Mouse (Mus musculus) embryonic facial prominence, embryonic 13.5 days (tissue): ENCODE results near the gene Ugt2b1. TPM values are rescaled to one million over a fixed set of nuclear protein-coding genes. Genes with fewer than 3 reads are reported as not detected.
"Not testable (repeated sequence)": the region's sequence is repeated elsewhere in the genome, so short reads cannot be mapped to it uniquely, and the experiment has no call there.

Experiments
- ATAC-seq: fragments of 200-750 bp; cut with Nextera tagmentation; 2 replicates; pipeline ENCODE4 v1.8.0; 2017; ENCODE audit warnings: low read depth; ENCODE audit not compliant: insufficient number of reproducible peaks, insufficient read depth, low FRiP score, low TSS enrichment
- H3K27ac ChIP-seq: fragments of 300-500 bp; sonication (generic); 2 replicates; pipeline ENCODE4 v1.5.1; 2015; ENCODE audit warnings: moderate library complexity, mild to moderate bottlenecking, inconsistent platforms
- H3K27me3 ChIP-seq: fragments of 300-500 bp; sonication (generic); 2 replicates; pipeline ENCODE4 v1.6.1; 2015; ENCODE audit warnings: mild to moderate bottlenecking, inconsistent platforms
- H3K36me3 ChIP-seq: fragments of 300-500 bp; sonication (generic); 2 replicates; pipeline ENCODE4 v1.6.1; 2015; ENCODE audit warnings: mild to moderate bottlenecking, inconsistent platforms
- H3K4me1 ChIP-seq: fragments of 300-500 bp; sonication (generic); 2 replicates; pipeline ENCODE4 v1.6.1; 2015; ENCODE audit warnings: inconsistent platforms
- H3K4me2 ChIP-seq: fragments of 300-500 bp; sonication (generic); 2 replicates; pipeline ENCODE4 v1.6.1; 2015; ENCODE audit warnings: moderate library complexity, mild to moderate bottlenecking, inconsistent platforms
- H3K4me3 ChIP-seq: fragments of 300-500 bp; sonication (generic); 2 replicates; pipeline ENCODE4 v1.5.1; 2015; ENCODE audit warnings: mild to moderate bottlenecking, inconsistent platforms
- H3K9ac ChIP-seq: fragments of 300-500 bp; sonication (generic); 2 replicates; pipeline ENCODE4 v1.6.1; 2015; ENCODE audit warnings: mild to moderate bottlenecking, inconsistent platforms
- H3K9me3 ChIP-seq: fragments of 300-500 bp; sonication (generic); 2 replicates; pipeline ENCODE4 v1.6.1; 2016; ENCODE audit warnings: inconsistent platforms
- WGBS: fragments of 180-500 bp; shearing (Covaris S2); methylation state at CpG from one replicate; pipeline ENCODE4 v1.1.7; 2015; ENCODE audit warnings: mixed read lengths; 5-methylcytosine and 5-hydroxymethylcytosine counted together
- polyA plus RNA-seq: library from polyadenylated mRNA; unstranded; fragments of >200 nt; fragmentation: Nextera tagmentation; extraction: Ambion mirVana; gene quantifications from 2 replicates; pipeline ENCODE4 v1.2.1, GENCODE M21; 2015

Ugt2b1 gene
- not detected in 2 replicates for polyA plus RNA-seq

DNA sequence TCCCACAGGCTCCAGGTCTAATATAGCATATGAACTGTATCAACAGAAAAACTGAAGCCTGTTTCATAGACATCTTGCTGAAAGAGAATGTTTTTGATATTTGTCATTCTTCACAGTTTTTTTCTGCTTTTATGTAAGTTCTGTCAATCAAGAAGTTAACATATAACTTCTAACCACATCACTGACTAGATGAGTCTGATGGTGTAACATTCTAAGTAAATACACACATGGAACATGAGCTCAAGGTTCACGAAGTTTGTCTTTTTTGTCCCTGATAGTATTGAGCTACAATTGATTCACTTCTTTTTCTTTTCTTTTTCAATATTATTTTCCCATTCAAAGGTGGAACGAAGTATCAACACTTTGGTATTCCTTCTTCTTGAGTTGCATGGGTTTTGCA lies at the start of gene Ugt2b1:
Gene Ugt2b1 (minus strand): TSS at position 105 of the 400 bp plus-strand sequence.
- Histone ChIP-seq H3K9me3 (no peaks in the 10 kb centered on the region), H3K4me1 (no peaks in the 10 kb centered on the region), H3K4me2 (no peak within 1 kb of the TSS), H3K4me3 (no peak within 1 kb of the TSS), H3K9ac (no peak within 1 kb of the TSS), H3K27me3 (no peaks in the 10 kb centered on the region), H3K36me3 (no peaks in the 10 kb centered on the region), H3K27ac (no peak within 1 kb of the TSS)
- no peak for ATAC-seq
- WGBS: 76% methylated on average over 2 of the region's 2 CpGs

DNA sequence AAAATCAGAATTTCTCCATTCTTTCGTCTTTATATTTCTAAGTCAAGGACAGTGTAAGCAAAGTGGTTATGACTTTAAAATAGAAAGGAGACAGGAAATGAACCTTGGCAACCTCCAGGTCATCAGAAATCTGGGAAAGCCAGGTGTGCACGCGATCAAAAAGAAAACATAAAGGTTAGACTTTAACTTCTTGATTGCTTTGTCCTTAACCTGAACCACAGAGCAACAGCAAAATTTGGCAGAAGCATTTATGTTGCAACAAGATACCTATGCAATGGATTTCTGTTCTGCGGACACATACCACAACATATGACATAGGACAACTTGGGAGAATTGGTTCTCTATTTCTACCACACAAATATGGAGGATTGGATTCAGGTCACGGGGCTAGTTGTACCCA lies 40.9 kb upstream of the Ugt2b1 start:
- H3K4me2 ChIP-seq, H3K27ac ChIP-seq, H3K4me3 ChIP-seq, H3K4me1 ChIP-seq, H3K27me3 ChIP-seq, H3K36me3 ChIP-seq, ATAC-seq, H3K9me3 ChIP-seq, H3K9ac ChIP-seq: not testable (repeated sequence)
- WGBS: 81% methylated on average over 5 of the region's 5 CpGs

- H3K4me2 ChIP-seq, H3K9me3 ChIP-seq: not testable (repeated sequence)
Measured at GRCm38 (mm10) chr5:86962849-86963248, 36.5 kb upstream of the Ugt2b1 start.

DNA sequence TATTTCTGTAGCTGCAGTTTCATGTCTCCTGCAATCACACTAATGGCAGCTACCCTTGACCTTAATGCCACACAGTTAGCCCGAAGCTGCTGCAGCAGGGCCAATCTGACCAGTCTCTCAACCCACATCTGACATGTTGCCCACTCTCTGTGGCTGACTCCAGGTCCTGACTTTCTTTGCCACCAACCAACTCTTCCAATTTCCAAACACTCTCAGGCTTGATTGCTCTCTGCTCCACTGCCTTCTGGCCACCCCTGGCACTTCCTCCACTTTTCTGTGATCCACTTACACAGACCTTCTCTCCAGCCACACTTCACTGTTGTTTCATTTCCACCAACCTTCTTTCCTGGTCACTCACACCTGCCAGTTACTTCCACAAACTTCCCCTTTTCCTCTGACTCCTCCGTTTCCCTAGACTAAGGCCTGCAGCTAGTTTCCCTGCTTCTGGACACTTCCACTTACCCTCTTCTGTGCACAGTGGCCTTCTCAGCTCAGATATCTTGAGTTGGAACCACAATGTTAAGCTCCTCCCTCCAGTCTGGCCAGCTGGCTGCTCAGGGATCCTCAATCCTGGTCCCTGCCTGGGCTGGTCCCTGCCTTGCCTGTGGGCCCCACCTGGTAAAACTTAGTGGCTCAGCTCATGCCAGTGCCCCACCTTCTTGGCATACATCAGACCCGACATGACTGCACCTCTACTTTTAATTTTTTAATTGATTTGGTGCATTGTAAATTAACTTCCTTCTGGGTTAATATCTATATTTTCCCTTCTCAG lies 35.4 kb upstream of the Ugt2b1 start:
- Histone ChIP-seq H3K9ac (no peak overlapping the region), H3K4me2 (no peak overlapping the region)
- 79% methylated on average over 3 of the region's 3 CpGs for WGBS

More at GRCm38 (mm10) chr5:86962849-86963248, 36.5 kb upstream of the Ugt2b1 start:
- 93% methylated on average over 1 of the region's 1 CpGs for WGBS
- H3K4me3 ChIP-seq, H3K36me3 ChIP-seq, H3K4me1 ChIP-seq, H3K27me3 ChIP-seq, H3K9ac ChIP-seq, ATAC-seq, H3K27ac ChIP-seq: not testable (repeated sequence)

DNA sequence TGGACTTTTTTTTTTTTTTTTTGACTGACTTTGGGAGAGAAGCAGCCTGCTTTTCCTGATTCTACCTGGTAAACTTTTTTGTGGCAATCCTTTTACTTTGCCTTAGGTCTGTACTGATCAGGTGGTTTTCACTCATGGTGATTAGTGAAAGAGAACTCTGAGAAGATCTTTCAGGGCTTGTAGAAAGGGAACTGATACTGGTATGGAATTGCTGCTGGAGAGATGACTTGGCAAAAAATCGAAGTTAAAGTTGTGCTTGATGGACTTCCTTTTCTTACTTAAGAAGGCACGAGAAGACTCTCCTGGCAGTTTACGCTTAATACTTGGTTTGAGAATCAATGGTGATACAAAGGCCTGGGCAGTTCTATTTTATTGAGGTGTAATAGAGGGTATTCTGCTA lies 34.2 kb upstream of the Ugt2b1 start:
- H3K27me3 ChIP-seq: no peaks in the 10 kb centered on the region
- WGBS: 83% methylated on average over 3 of the region's 3 CpGs
- no peak overlapping the region for H3K9ac ChIP-seq
- no peaks in the 10 kb centered on the region for H3K4me1 ChIP-seq
- no peak overlapping the region for H3K27ac ChIP-seq
- H3K4me3 ChIP-seq: no peak overlapping the region
- no peaks in the 10 kb centered on the region for H3K9me3 ChIP-seq
- H3K36me3 ChIP-seq: no peaks in the 10 kb centered on the region
- H3K4me2 ChIP-seq: no peak overlapping the region
- ATAC-seq: no peak

More for the DNA sequence above, 35.4 kb upstream of the Ugt2b1 start:
- H3K27ac ChIP-seq: no peak overlapping the region
- H3K9me3 ChIP-seq: no peaks in the 10 kb centered on the region
- H3K27me3 ChIP-seq: no peaks in the 10 kb centered on the region
- H3K4me1 ChIP-seq: no peaks in the 10 kb centered on the region
- H3K4me3 ChIP-seq: no peak overlapping the region
- H3K36me3 ChIP-seq: no peaks in the 10 kb centered on the region
- ATAC-seq: no peak

DNA sequence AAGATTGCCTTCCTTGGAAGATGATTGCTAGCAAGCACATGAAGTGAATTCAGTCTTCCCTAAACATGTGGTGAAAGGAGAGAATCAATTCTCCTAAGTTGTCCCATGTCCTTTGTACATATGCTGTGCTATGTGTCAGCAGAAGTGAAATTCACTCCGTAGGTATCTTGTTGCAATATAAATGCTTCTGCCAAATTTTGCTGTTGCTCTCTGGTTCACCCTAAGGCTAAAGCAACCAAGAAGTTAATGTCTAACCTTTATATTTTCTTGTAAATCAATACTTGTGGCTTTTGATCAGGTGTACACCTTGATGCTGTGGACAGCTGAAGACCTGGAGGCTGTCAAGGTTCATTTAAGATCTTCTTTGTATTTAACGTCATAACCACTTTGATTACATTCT lies 15.8 kb upstream of the Ugt2b1 start:
- 69% methylated on average over 2 of the region's 2 CpGs for WGBS
- H3K36me3 ChIP-seq: no peaks in the 10 kb centered on the region
- no peaks in the 10 kb centered on the region for H3K27me3 ChIP-seq
- no peaks in the 10 kb centered on the region for H3K4me1 ChIP-seq
- H3K9me3 ChIP-seq: 0 out of 2 replicates have a peak, but pooled peaks cover 3% of the 10 kb centered on the region
- ATAC-seq: no peak
- H3K9ac ChIP-seq: no peak overlapping the region
- H3K27ac ChIP-seq: no peak overlapping the region
- H3K4me2 ChIP-seq: no peak overlapping the region
- no peak overlapping the region for H3K4me3 ChIP-seq

- Histone ChIP-seq H3K4me3 (no peak overlapping the region), H3K27me3 (no peaks in the 10 kb centered on the region), H3K9me3 (no peaks in the 10 kb centered on the region), H3K4me1 (no peaks in the 10 kb centered on the region), H3K4me2 (no peak overlapping the region), H3K36me3 (no peaks in the 10 kb centered on the region), H3K27ac (no peak overlapping the region), H3K9ac (no peak overlapping the region)
- 61% methylated on average over 3 of the region's 3 CpGs for WGBS
- ATAC-seq: no peak
Measured at GRCm38 (mm10) chr5:86920661-86921233, 5.6 kb downstream of the Ugt2b1 start.

GRCm38 (mm10) chr5:86911357-86912099 lies 14.8 kb downstream of the Ugt2b1 start:
- Histone ChIP-seq H3K27ac (no peak overlapping the region), H3K4me2 (no peak overlapping the region), H3K4me1 (no peaks in the 10 kb centered on the region), H3K27me3 (no peaks in the 10 kb centered on the region), H3K9ac (no peak overlapping the region), H3K36me3 (no peaks in the 10 kb centered on the region), H3K9me3 (no peaks in the 10 kb centered on the region), H3K4me3 (no peak overlapping the region)
- ATAC-seq: no peak
- 74% methylated on average over 3 of the region's 3 CpGs for WGBS

DNA sequence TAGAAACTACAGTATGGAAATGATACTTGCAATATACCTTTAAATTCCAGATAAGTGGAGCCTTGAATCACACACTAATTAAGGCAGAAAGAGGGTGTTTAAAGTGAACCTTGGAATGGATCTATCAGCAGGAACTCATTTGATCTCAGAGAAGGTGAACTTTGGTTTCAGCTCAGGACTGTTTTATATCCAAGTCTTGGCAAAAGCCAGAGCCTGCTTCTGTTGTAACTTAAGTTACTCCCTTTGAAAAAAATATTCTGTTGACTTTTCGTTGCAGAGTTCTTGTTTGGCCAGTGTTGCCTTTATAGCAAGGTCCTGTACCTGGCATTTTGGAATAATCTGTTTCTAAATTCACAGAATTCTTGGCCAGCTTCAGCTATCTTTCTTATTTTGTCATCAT lies 15.6 kb downstream of the Ugt2b1 start:
- no peak for ATAC-seq
- Histone ChIP-seq H3K27me3 (no peaks in the 10 kb centered on the region), H3K4me3 (no peak overlapping the region), H3K9me3 (no peaks in the 10 kb centered on the region), H3K27ac (no peak overlapping the region), H3K36me3 (no peaks in the 10 kb centered on the region), H3K9ac (no peak overlapping the region), H3K4me1 (no peaks in the 10 kb centered on the region), H3K4me2 (no peak overlapping the region)
- 64% methylated on average over 1 of the region's 1 CpGs for WGBS

- ATAC-seq: no peak
- no peak within 1 kb of the TSS for H3K4me2 ChIP-seq
- H3K27me3 ChIP-seq: no peaks in the 10 kb centered on the region
- H3K36me3 ChIP-seq: no peaks in the 10 kb centered on the region
- H3K9ac ChIP-seq: no peak within 1 kb of the TSS
- H3K4me1 ChIP-seq: no peaks in the 10 kb centered on the region
- H3K4me3 ChIP-seq: no peak within 1 kb of the TSS
- no peak within 1 kb of the TSS for H3K27ac ChIP-seq
- H3K9me3 ChIP-seq: no peaks in the 10 kb centered on the region
- WGBS: 66% methylated on average over 1 of the region's 1 CpGs
Measured at GRCm38 (mm10) chr5:86906758-86907157, 19.6 kb downstream of the Ugt2b1 start, which contains the start of gene Ugt2b34. TSS of gene Ugt2b34 (minus strand) at chr5:86906937.

GRCm38 (mm10) chr5:86889933-86890332 lies 36.4 kb downstream of the Ugt2b1 start:
- Histone ChIP-seq H3K27ac (no peak overlapping the region), H3K27me3 (no peaks in the 10 kb centered on the region), H3K4me3 (no peak overlapping the region), H3K9ac (no peak overlapping the region), H3K4me1 (no peaks in the 10 kb centered on the region), H3K4me2 (no peak overlapping the region), H3K36me3 (no peaks in the 10 kb centered on the region), H3K9me3 (0 out of 2 replicates have a peak, but pooled peaks cover 3% of the 10 kb centered on the region)
- no peak for ATAC-seq
- WGBS: 86% methylated on average over 1 of the region's 1 CpGs
